Comparison of ENCODE assay signal across 24 mouse cellular contexts in genomic region chr9:44982531-44982930, GRCm38 (mm10). TPM values are rescaled to one million over a fixed set of nuclear protein-coding genes. Genes with fewer than 3 reads are reported as not detected.
DNase-seq lines count a peak whose midpoint lies in the region; ATAC-seq and TF ChIP-seq lines count a peak whose summit lies in the region.
"Had no signal": no experiment of that assay in that cellular context is flagged by ENCODE, and none has a peak within 500 bp of the region (broad histone marks: within the 10 kb centered on the region; RNA-seq: fewer than 3 reads in every experiment).

No protein-coding gene starts in this region.

- no peak for TF ChIP-seq EP300 in heart, postnatal 0 days (IDR thresholded peaks at IDR 0.05; ENCODE audit: low read depth)

- H3K9ac ChIP-seq in heart, postnatal 0 days (replicated peaks; ENCODE audit: low read depth, low read length): no peak overlapping the region; the same call in 1 of the 2 replicates
- H3K9ac ChIP-seq: forebrain, embryonic 13.5 days; forebrain, postnatal 0 days; heart, embryonic 12.5 days; hindbrain, embryonic 13.5 days had no signal

- H3K27ac ChIP-seq in heart, postnatal 0 days (ENCODE audit: low read depth): no peak overlapping the region; the same call in 1 of the 2 replicates
- H3K27ac ChIP-seq in small intestine, adult 2 months (ENCODE audit: insufficient read depth, low read depth, low read length): peak overlapping the region; percentile 41
- H3K27ac ChIP-seq: embryonic facial prominence, embryonic 10.5 days; forebrain, embryonic 13.5 days; hindbrain, embryonic 13.5 days; hindbrain, postnatal 0 days had no signal

- ATAC-seq in heart, postnatal 0 days (ENCODE audit: insufficient read depth, low read depth): no peak
- ATAC-seq: forebrain, embryonic 13.5 days; forebrain, postnatal 0 days; hindbrain, postnatal 0 days had no signal

- H3K27me3 ChIP-seq in heart, postnatal 0 days (ENCODE audit: control insufficient read depth, insufficient read depth, low read length): no peaks in the 10 kb centered on the region
- H3K27me3 ChIP-seq in small intestine, adult 2 months (ENCODE audit: control insufficient read depth, insufficient read depth, low read length): peaks cover 2% of the 10 kb centered on the region; the same call in 1 of the 2 replicates

- no peak for TF ChIP-seq CTCF in heart, postnatal 0 days (IDR thresholded peaks at IDR 0.05; ENCODE audit: low read depth)
- TF ChIP-seq CTCF in small intestine, adult 2 months (IDR thresholded peaks at IDR 0.05; ENCODE audit: extremely low read depth, insufficient read length, insufficient replicate concordance, low read depth, low read length): no peak

- WGBS in heart, postnatal 0 days: 80% methylated on average over 3 of the region's 3 CpGs
- WGBS in small intestine, adult 2 months: 71% methylated on average over 3 of the region's 3 CpGs

- no peaks in the 10 kb centered on the region for H3K9me3 ChIP-seq in heart, postnatal 0 days (replicated peaks; ENCODE audit: control insufficient read depth, low read length)
- H3K9me3 ChIP-seq: embryonic facial prominence, embryonic 10.5 days; forebrain, embryonic 13.5 days; heart, embryonic 12.5 days; hindbrain, embryonic 13.5 days had no signal

- H3K4me1 ChIP-seq in heart, postnatal 0 days (ENCODE audit: control insufficient read depth, insufficient read depth): no peaks in the 10 kb centered on the region
- H3K4me1 ChIP-seq in small intestine, adult 2 months (ENCODE audit: control insufficient read depth, insufficient read depth, insufficient read length, low read length): 0 out of 2 replicates have a peak, but pooled peaks cover 2% of the 10 kb centered on the region
- H3K4me1 ChIP-seq: embryonic facial prominence, embryonic 10.5 days; forebrain, embryonic 13.5 days; heart, embryonic 12.5 days; hindbrain, embryonic 13.5 days had no signal

- peak overlapping the region; percentile 28; the same call in 1 of the 2 replicates for H3K4me3 ChIP-seq in heart, postnatal 0 days (ENCODE audit: low read depth, low read length)
- peak overlapping the region; percentile 41; the same call in 1 of the 2 replicates for H3K4me3 ChIP-seq in small intestine, adult 2 months (ENCODE audit: low read depth, low read length)
- H3K4me3 ChIP-seq: embryonic facial prominence, embryonic 10.5 days; forebrain, embryonic 13.5 days; heart, embryonic 12.5 days; hindbrain, embryonic 13.5 days had no signal

- TF ChIP-seq POLR2A in small intestine, adult 2 months (IDR thresholded peaks at IDR 0.05; ENCODE audit: low read depth, low read length): no peak

- H3K4me2 ChIP-seq in heart, postnatal 0 days (ENCODE audit: low read depth, low read length): peak overlapping the region; percentile 30; the same call in 1 of the 2 replicates
- H3K4me2 ChIP-seq: forebrain, embryonic 13.5 days; heart, embryonic 12.5 days; hindbrain, embryonic 13.5 days had no signal

- no peak for DNase-seq in heart, postnatal 0 days (ENCODE audit: low spot score)
- no peak for DNase-seq in heart, adult 11 months
- peak; percentile 21 for DNase-seq in ZHBTc4 (ENCODE audit: low read depth, low spot score)
- peak; percentile 52 to 58 for DNase-seq in thymus, postnatal 36 days
- DNase-seq in kidney, adult 11 months: no peak
- DNase-seq in right cerebral cortex, adult 2 months (ENCODE audit: low spot score in 2 of 2): no peak
- DNase-seq: adrenal gland, adult 8-10 months; adrenal gland, postnatal 36 days; cerebellum, adult 2 months; cerebellum, postnatal 10 days; forebrain, postnatal 0 days; gastrocnemius, postnatal 14 days; heart, postnatal 14 days had no signal

- no peaks in the 10 kb centered on the region for H3K36me3 ChIP-seq in heart, postnatal 0 days (replicated peaks; ENCODE audit: control insufficient read depth, insufficient read depth, low read length)
- no peaks in the 10 kb centered on the region for H3K36me3 ChIP-seq in small intestine, adult 2 months (ENCODE audit: control insufficient read depth, insufficient read depth, low read length)
- H3K36me3 ChIP-seq: embryonic facial prominence, embryonic 10.5 days; heart, embryonic 12.5 days; hindbrain, embryonic 13.5 days had no signal

RNA-seq across cellular contexts. Expression of gene Cd3d, which starts 0.9 kb away (rescaled TPM):
- 1.9 TPM in 1 of 2 replicates, not detected in the other for total RNA-seq in heart, postnatal 0 days (2014; rRNA removed; ENCODE audit: low replicate concordance)
- not detected in 2 replicates for polyA plus RNA-seq in heart, postnatal 0 days (2015; fragmentation: Nextera tagmentation; extraction: Ambion mirVana)
- polyA plus RNA-seq in small intestine, adult 2 months (2012; rRNA removed): 3.3 and 3.8 TPM in 2 replicates
- total RNA-seq: forebrain, postnatal 0 days; gastrocnemius, adult 18-20 months; heart, adult 8-10 months; hematopoietic stem cell, adult 5-6 weeks; hindbrain, postnatal 0 days; MEL had no signal
- polyA plus RNA-seq: embryonic facial prominence, embryonic 10.5 days; embryonic facial prominence, embryonic 14.5 days; forebrain, embryonic 13.5 days; forebrain, postnatal 0 days; heart, embryonic 12.5 days; hindbrain, embryonic 13.5 days had no signal

RNA-seq across cellular contexts. Expression of gene Cd3g, which starts 2.3 kb away (rescaled TPM):
- 1.2 TPM in 1 of 2 replicates, not detected in the other for total RNA-seq in heart, postnatal 0 days (2014; rRNA removed; ENCODE audit: low replicate concordance)
- 0.11 TPM in 1 of 2 replicates, not detected in the other for polyA plus RNA-seq in heart, postnatal 0 days (2015; fragmentation: Nextera tagmentation; extraction: Ambion mirVana)
- 2.8 and 4.0 TPM in 2 replicates for polyA plus RNA-seq in small intestine, adult 2 months (2012; rRNA removed)
- total RNA-seq: forebrain, postnatal 0 days; gastrocnemius, adult 18-20 months; hindbrain, postnatal 0 days had no signal
- polyA plus RNA-seq: cerebellum, adult 2 months; embryonic facial prominence, embryonic 10.5 days; forebrain, embryonic 13.5 days; forebrain, postnatal 0 days; heart, embryonic 12.5 days; hindbrain, embryonic 13.5 days; hindbrain, postnatal 0 days had no signal

RNA-seq across cellular contexts. Expression of gene Ube4a, which starts 17.1 kb away (rescaled TPM):
- total RNA-seq in heart, postnatal 0 days (2014; rRNA removed; ENCODE audit: low replicate concordance): 10.7 and 16.8 TPM in 2 replicates
- 9.8 and 9.9 TPM in 2 replicates for polyA plus RNA-seq in heart, postnatal 0 days (2015; fragmentation: Nextera tagmentation; extraction: Ambion mirVana)
- polyA plus RNA-seq in small intestine, adult 2 months (2012; rRNA removed): 4.9 and 7.1 TPM in 2 replicates

RNA-seq across cellular contexts. Expression of gene Cd3e, which starts 26.9 kb away (rescaled TPM):
- 0.27 TPM in 1 of 2 replicates, not detected in the other for total RNA-seq in heart, postnatal 0 days (2014; rRNA removed; ENCODE audit: low replicate concordance)
- polyA plus RNA-seq in heart, postnatal 0 days (2015; fragmentation: Nextera tagmentation; extraction: Ambion mirVana): 0.14 TPM in 1 of 2 replicates, not detected in the other
- polyA plus RNA-seq in small intestine, adult 2 months (2012; rRNA removed): 12.9 and 13.7 TPM in 2 replicates
- total RNA-seq: forebrain, postnatal 0 days; gastrocnemius, adult 18-20 months; gastrocnemius, postnatal 14 days; hindbrain, postnatal 0 days; MEL had no signal
- polyA plus RNA-seq: embryonic facial prominence, embryonic 10.5 days; forebrain, embryonic 13.5 days; forebrain, postnatal 0 days; heart, embryonic 12.5 days; hindbrain, embryonic 13.5 days had no signal

RNA-seq across cellular contexts. Expression of gene Mpzl2, which starts 57.1 kb away (rescaled TPM):
- total RNA-seq in heart, postnatal 0 days (2014; rRNA removed; ENCODE audit: low replicate concordance): 0.15 and 0.31 TPM in 2 replicates
- 0.41 and 0.42 TPM in 2 replicates for polyA plus RNA-seq in heart, postnatal 0 days (2015; fragmentation: Nextera tagmentation; extraction: Ambion mirVana)
- polyA plus RNA-seq in small intestine, adult 2 months (2012; rRNA removed): 5.3 and 8.2 TPM in 2 replicates
- polyA plus RNA-seq: forebrain, embryonic 13.5 days had no signal

Comparison
In these comparisons a context has a peak if more than half of its experiments do, and no peak if none do; other contexts are left out.
1. DNase-seq: peak in ZHBTc4 (single experiment) and thymus, postnatal 36 days (2 of 2); none in heart, postnatal 0 days (single experiment), heart, adult 11 months (single experiment), kidney, adult 11 months (single experiment) and right cerebral cortex, adult 2 months (0 of 2).